Mouse (Mus musculus) heart, embryonic 14.5 days (tissue): Measurements from ENCODE around the gene Gm3604. TPM values are rescaled to one million over a fixed set of nuclear protein-coding genes. Genes with fewer than 3 reads are reported as not detected.
A peak's percentile ranks its signal among the peaks of the same experiment; 100 is the strongest.
"Not testable (repeated sequence)": the region's sequence is repeated elsewhere in the genome, so short reads cannot be mapped to it uniquely, and the experiment has no call there.

ENCODE experiments used
- ATAC-seq: fragments of 200-750 bp; cut with Nextera tagmentation; 2 replicates; pipeline ENCODE4 v1.8.0; 2017; ENCODE audit warnings: low read depth, moderate TSS enrichment; ENCODE audit not compliant: insufficient number of reproducible peaks, insufficient read depth, low FRiP score
- H3K27ac ChIP-seq, 2 experiments: fragments of 200-500 bp in 1 of 2; fragments of 300-500 bp in 1 of 2; sonication (generic) in 1 of 2; replicated peaks in 1 of 2; 2 replicates each; pipeline ENCODE4 v1.5.1; 2012 to 2014; ENCODE audit warnings: low read depth in 2 of 2, low read length in 2 of 2, control low read depth in 1 of 2, mild to moderate bottlenecking in 1 of 2, mixed read lengths in 1 of 2; ENCODE audit not compliant: control insufficient read depth in 1 of 2, insufficient read depth in 1 of 2
- H3K27me3 ChIP-seq: fragments of 300-500 bp; sonication (generic); 2 replicates; pipeline ENCODE4 v1.6.1; 2014; ENCODE audit warnings: mild to moderate bottlenecking, low read length, control low read depth; ENCODE audit not compliant: control insufficient read depth, insufficient read depth
- H3K36me3 ChIP-seq: fragments of 300-500 bp; sonication (generic); 2 replicates; pipeline ENCODE4 v1.6.1; 2014; ENCODE audit warnings: mild to moderate bottlenecking, control low read depth, low read length, mixed read lengths; ENCODE audit not compliant: control insufficient read depth, insufficient read depth
- H3K4me1 ChIP-seq, 2 experiments: fragments of 200-500 bp in 1 of 2; fragments of 300-500 bp in 1 of 2; sonication (generic) in 1 of 2; 2 replicates each; pipeline ENCODE4 v1.6.1; 2012 to 2014; ENCODE audit warnings: low read length in 2 of 2, control low read depth in 1 of 2, mixed read lengths in 1 of 2; ENCODE audit not compliant: control insufficient read depth in 2 of 2, insufficient read depth in 2 of 2
- H3K4me2 ChIP-seq: fragments of 300-500 bp; sonication (generic); 2 replicates; pipeline ENCODE4 v1.6.1; 2014; ENCODE audit warnings: mild to moderate bottlenecking, low read length
- H3K4me3 ChIP-seq, 2 experiments: fragments of 200-500 bp in 1 of 2; fragments of 300-500 bp in 1 of 2; sonication (generic) in 1 of 2; 2 replicates each; pipeline ENCODE4 v1.5.1; 2012 to 2014; ENCODE audit warnings: low read length in 2 of 2, mild to moderate bottlenecking in 2 of 2, control low read depth in 1 of 2, low read depth in 1 of 2, moderate library complexity in 1 of 2; ENCODE audit not compliant: control insufficient read depth in 1 of 2, insufficient read depth in 1 of 2
- H3K9ac ChIP-seq: fragments of 300-500 bp; sonication (generic); 2 replicates; pipeline ENCODE4 v1.6.1; 2014; ENCODE audit warnings: mild to moderate bottlenecking, low read length
- H3K9me3 ChIP-seq: fragments of 300-500 bp; sonication (generic); 2 replicates; pipeline ENCODE4 v1.6.1; 2016; ENCODE audit warnings: low read length, control low read depth; ENCODE audit not compliant: control insufficient read depth
- WGBS: fragments of 180-500 bp; shearing (Covaris S2); extraction: QIAGEN DNeasy Blood & Tissue Kit; methylation state at CpG from one replicate; pipeline ENCODE4 v1.1.7; 2014; 5-methylcytosine and 5-hydroxymethylcytosine counted together
- microRNA-seq: library from miRNA; unstranded; fragments of <30 nt; microRNA quantifications from one replicate; pipeline ENCODE4, GENCODE M21; 2016
- polyA plus RNA-seq: library from polyadenylated mRNA; unstranded; fragments of >200 nt; fragmentation: Nextera tagmentation; extraction: Ambion mirVana; gene quantifications from 2 replicates; pipeline ENCODE4 v1.2.1, GENCODE M21; 2014

Gm3604 gene
- 3.0 and 3.9 TPM in 2 replicates for polyA plus RNA-seq

- H3K27me3 ChIP-seq, result not testable (repeated sequence)
- H3K27ac ChIP-seq, result peak within 1 kb of the TSS in 1 of 2 experiments; percentile 29; a peak in 1 of 4 replicates
Measured at GRCm38 (mm10) chr13:62382952-62383351, at the start of gene Gm3604. TSS of gene Gm3604 (minus strand) at chr13:62383177.

GRCm38 (mm10) chr13:62399206-62399605 lies 16.2 kb upstream of the Gm3604 start:
- WGBS, result 60% methylated on average over 3 of the region's 3 CpGs
- H3K27ac ChIP-seq, result not testable (repeated sequence)

More at GRCm38 (mm10) chr13:62382952-62383351, at the start of gene Gm3604:
- 11% methylated on average over 13 of the region's 13 CpGs for WGBS
- H3K36me3 ChIP-seq, H3K4me1 ChIP-seq, ATAC-seq, H3K9me3 ChIP-seq: not testable (repeated sequence)
- Histone ChIP-seq H3K4me2 (peak within 1 kb of the TSS; percentile 54), H3K4me3 (peak within 1 kb of the TSS; percentile 48 to 74), H3K9ac (peak within 1 kb of the TSS; percentile 70)

GRCm38 (mm10) chr13:62390076-62390620 lies 7.2 kb upstream of the Gm3604 start:
- H3K27ac ChIP-seq, H3K4me1 ChIP-seq, H3K27me3 ChIP-seq, ATAC-seq, H3K9ac ChIP-seq, H3K4me2 ChIP-seq, H3K4me3 ChIP-seq, H3K36me3 ChIP-seq: not testable (repeated sequence)
- peaks cover 12% of the 10 kb centered on the region for H3K9me3 ChIP-seq
- 79% methylated on average over 8 of the region's 8 CpGs for WGBS

More at GRCm38 (mm10) chr13:62399206-62399605, 16.2 kb upstream of the Gm3604 start:
- not testable (repeated sequence) for H3K4me2 ChIP-seq, H3K36me3 ChIP-seq, ATAC-seq, H3K4me3 ChIP-seq, H3K27me3 ChIP-seq, H3K9ac ChIP-seq, H3K9me3 ChIP-seq, H3K4me1 ChIP-seq

- no peaks in the 10 kb centered on the region for H3K36me3 ChIP-seq
- no peak overlapping the region for H3K4me3 ChIP-seq
- no peak overlapping the region for H3K9ac ChIP-seq
- no peaks in the 10 kb centered on the region for H3K4me1 ChIP-seq
- no peak overlapping the region for H3K27ac ChIP-seq
- H3K4me2 ChIP-seq, result no peak overlapping the region
- no peak for ATAC-seq
- peaks cover 18% of the 10 kb centered on the region; the same call in 1 of the 2 replicates for H3K9me3 ChIP-seq
- no peaks in the 10 kb centered on the region for H3K27me3 ChIP-seq
Measured at GRCm38 (mm10) chr13:62331786-62332185, 51.2 kb downstream of the Gm3604 start.

GRCm38 (mm10) chr13:62331381-62331780 lies 51.6 kb downstream of the Gm3604 start:
- Histone ChIP-seq H3K36me3 (no peaks in the 10 kb centered on the region), H3K4me3 (no peak overlapping the region), H3K27ac (no peak overlapping the region), H3K27me3 (no peaks in the 10 kb centered on the region), H3K9me3 (peaks cover 18% of the 10 kb centered on the region; the same call in 1 of the 2 replicates), H3K4me1 (no peaks in the 10 kb centered on the region), H3K4me2 (no peak overlapping the region), H3K9ac (no peak overlapping the region)
- WGBS, result 53% methylated on average over 2 of the region's 2 CpGs
- ATAC-seq, result no peak

Small RNA genes lying within 50 kb of the gene (microRNA-seq; reads per million reads assigned to microRNA genes)
- not detected for gene Gm25933

Other genes starting within 250 kb of the Gm3604 start
- 8.9 and 9.7 TPM in 2 replicates for gene Gm49359, start 83.7 kb upstream of the Gm3604 start, polyA plus RNA-seq
- not detected in 2 replicates for gene Zfp935, start 175.3 kb upstream of the Gm3604 start, polyA plus RNA-seq
- 13.8 and 14.3 TPM in 2 replicates for gene Zfp934, start 188.0 kb upstream of the Gm3604 start, polyA plus RNA-seq
- gene 6720489N17Rik, start 241.0 kb upstream of the Gm3604 start, polyA plus RNA-seq, result 6.6 and 7.7 TPM in 2 replicates